Mouse (Mus musculus): ENCODE measurements around the gene Gm4969. TPM values are rescaled to one million over a fixed set of nuclear protein-coding genes. Genes with fewer than 3 reads are reported as not detected.

Gm4969 gene
- polyA plus RNA-seq (2014; fragmentation: Illumina TruSeq; extraction: RNeasy Lipid Tissue Mini Kit (QIAGEN cat#74804); ENCODE audit: low replicate concordance) = not detected

GRCm38 (mm10) chr7:19118028-19118771 is at the start of gene Gm4969:
Gene Gm4969 (minus strand): TSS chr7:19118368.

GRCm38 (mm10) chr7:19165656-19166423 is 47.7 kb upstream of the Gm4969 start, which contains the start of gene Gipr:
Gene Gipr (minus strand): TSS chr7:19166127.

GRCm38 (mm10) chr7:19149626-19150025 is 31.5 kb upstream of the Gm4969 start, which contains the start of gene Snrpd2:
Gene Snrpd2 (plus strand): TSS chr7:19149722.

GRCm38 (mm10) chr7:19148875-19149541 is 30.8 kb upstream of the Gm4969 start, which contains the start of gene Qpctl:
Gene Qpctl (minus strand): TSS chr7:19149291.

GRCm38 (mm10) chr7:19119631-19120429 is 1.7 kb upstream of the Gm4969 start, which contains the start of gene Fbxo46:
Gene Fbxo46 (plus strand): TSS chr7:19119859.

GRCm38 (mm10) chr7:19094471-19094825 is 23.7 kb downstream of the Gm4969 start, which contains the start of gene Six5:
Gene Six5 (plus strand): TSS chr7:19094594.

GRCm38 (mm10) chr7:19083701-19084100 is 34.5 kb downstream of the Gm4969 start, which contains the start of gene Dmpk:
Gene Dmpk (plus strand): TSS chr7:19083849.

GRCm38 (mm10) chr7:19075723-19076585 is 42.2 kb downstream of the Gm4969 start, which contains the start of gene Dmwd:
Gene Dmwd (plus strand): TSS chr7:19076227.

GRCm38 (mm10) chr7:19054047-19054776 is 64.0 kb downstream of the Gm4969 start, which contains the start of gene Rsph6a:
Gene Rsph6a (plus strand): TSS chr7:19054690.

Other genes with a start within 250 kb of the Gm4969 start
- not detected for gene Pglyrp1, start 247.0 kb downstream of the Gm4969 start, polyA plus RNA-seq (2014; fragmentation: Illumina TruSeq; extraction: RNeasy Lipid Tissue Mini Kit (QIAGEN cat#74804); ENCODE audit: low replicate concordance)
- gene Ccdc61, start 208.0 kb downstream of the Gm4969 start, polyA plus RNA-seq (2014; fragmentation: Illumina TruSeq; extraction: RNeasy Lipid Tissue Mini Kit (QIAGEN cat#74804); ENCODE audit: low replicate concordance) = 0.71 TPM
- gene Nova2, start 192.5 kb downstream of the Gm4969 start, polyA plus RNA-seq (2014; fragmentation: Illumina TruSeq; extraction: RNeasy Lipid Tissue Mini Kit (QIAGEN cat#74804); ENCODE audit: low replicate concordance) = 0.07 TPM
- gene Nanos2, start 131.0 kb downstream of the Gm4969 start, polyA plus RNA-seq (2014; fragmentation: Illumina TruSeq; extraction: RNeasy Lipid Tissue Mini Kit (QIAGEN cat#74804); ENCODE audit: low replicate concordance) = not detected
- not detected for gene Mypop, start 127.1 kb downstream of the Gm4969 start, polyA plus RNA-seq (2014; fragmentation: Illumina TruSeq; extraction: RNeasy Lipid Tissue Mini Kit (QIAGEN cat#74804); ENCODE audit: low replicate concordance)
- gene Irf2bp1, start 114.3 kb downstream of the Gm4969 start, polyA plus RNA-seq (2014; fragmentation: Illumina TruSeq; extraction: RNeasy Lipid Tissue Mini Kit (QIAGEN cat#74804); ENCODE audit: low replicate concordance) = 0.52 TPM
- 4.9 TPM for gene Foxa3, start 94.8 kb downstream of the Gm4969 start, polyA plus RNA-seq (2014; fragmentation: Illumina TruSeq; extraction: RNeasy Lipid Tissue Mini Kit (QIAGEN cat#74804); ENCODE audit: low replicate concordance)
- 1.7 TPM for gene Sympk, start 94.0 kb downstream of the Gm4969 start, polyA plus RNA-seq (2014; fragmentation: Illumina TruSeq; extraction: RNeasy Lipid Tissue Mini Kit (QIAGEN cat#74804); ENCODE audit: low replicate concordance)
- not detected for gene Rsph6a, start 63.7 kb downstream of the Gm4969 start, polyA plus RNA-seq (2014; fragmentation: Illumina TruSeq; extraction: RNeasy Lipid Tissue Mini Kit (QIAGEN cat#74804); ENCODE audit: low replicate concordance)
- not detected for gene Dmwd, start 42.1 kb downstream of the Gm4969 start, polyA plus RNA-seq (2014; fragmentation: Illumina TruSeq; extraction: RNeasy Lipid Tissue Mini Kit (QIAGEN cat#74804); ENCODE audit: low replicate concordance)
- 1.3 TPM for gene Dmpk, start 34.5 kb downstream of the Gm4969 start, polyA plus RNA-seq (2014; fragmentation: Illumina TruSeq; extraction: RNeasy Lipid Tissue Mini Kit (QIAGEN cat#74804); ENCODE audit: low replicate concordance)
- 0.33 TPM for gene Six5, start 23.8 kb downstream of the Gm4969 start, polyA plus RNA-seq (2014; fragmentation: Illumina TruSeq; extraction: RNeasy Lipid Tissue Mini Kit (QIAGEN cat#74804); ENCODE audit: low replicate concordance)
- gene Fbxo46, start 1.5 kb upstream of the Gm4969 start, polyA plus RNA-seq (2014; fragmentation: Illumina TruSeq; extraction: RNeasy Lipid Tissue Mini Kit (QIAGEN cat#74804); ENCODE audit: low replicate concordance) = 0.48 TPM
- 2.7 TPM for gene Qpctl, start 30.9 kb upstream of the Gm4969 start, polyA plus RNA-seq (2014; fragmentation: Illumina TruSeq; extraction: RNeasy Lipid Tissue Mini Kit (QIAGEN cat#74804); ENCODE audit: low replicate concordance)
- gene Snrpd2, start 31.4 kb upstream of the Gm4969 start, polyA plus RNA-seq (2014; fragmentation: Illumina TruSeq; extraction: RNeasy Lipid Tissue Mini Kit (QIAGEN cat#74804); ENCODE audit: low replicate concordance) = 1.3 TPM
- gene Gipr, start 47.8 kb upstream of the Gm4969 start, polyA plus RNA-seq (2014; fragmentation: Illumina TruSeq; extraction: RNeasy Lipid Tissue Mini Kit (QIAGEN cat#74804); ENCODE audit: low replicate concordance) = 0.22 TPM
- not detected for gene Eml2, start 58.1 kb upstream of the Gm4969 start, polyA plus RNA-seq (2014; fragmentation: Illumina TruSeq; extraction: RNeasy Lipid Tissue Mini Kit (QIAGEN cat#74804); ENCODE audit: low replicate concordance)
- 1.4 TPM for gene Gpr4, start 94.2 kb upstream of the Gm4969 start, polyA plus RNA-seq (2014; fragmentation: Illumina TruSeq; extraction: RNeasy Lipid Tissue Mini Kit (QIAGEN cat#74804); ENCODE audit: low replicate concordance)
- 6.8 TPM for gene Opa3, start 110.0 kb upstream of the Gm4969 start, polyA plus RNA-seq (2014; fragmentation: Illumina TruSeq; extraction: RNeasy Lipid Tissue Mini Kit (QIAGEN cat#74804); ENCODE audit: low replicate concordance)
- 48.9 TPM for gene Vasp, start 153.4 kb upstream of the Gm4969 start, polyA plus RNA-seq (2014; fragmentation: Illumina TruSeq; extraction: RNeasy Lipid Tissue Mini Kit (QIAGEN cat#74804); ENCODE audit: low replicate concordance)
- 4.2 TPM for gene Ppm1n, start 161.7 kb upstream of the Gm4969 start, polyA plus RNA-seq (2014; fragmentation: Illumina TruSeq; extraction: RNeasy Lipid Tissue Mini Kit (QIAGEN cat#74804); ENCODE audit: low replicate concordance)
- not detected for gene Rtn2, start 164.3 kb upstream of the Gm4969 start, polyA plus RNA-seq (2014; fragmentation: Illumina TruSeq; extraction: RNeasy Lipid Tissue Mini Kit (QIAGEN cat#74804); ENCODE audit: low replicate concordance)
- gene Fosb, start 191.7 kb upstream of the Gm4969 start, polyA plus RNA-seq (2014; fragmentation: Illumina TruSeq; extraction: RNeasy Lipid Tissue Mini Kit (QIAGEN cat#74804); ENCODE audit: low replicate concordance) = 0.67 TPM
- gene Ercc1, start 226.4 kb upstream of the Gm4969 start, polyA plus RNA-seq (2014; fragmentation: Illumina TruSeq; extraction: RNeasy Lipid Tissue Mini Kit (QIAGEN cat#74804); ENCODE audit: low replicate concordance) = not detected
- 0.26 TPM for gene Cd3eap, start 241.1 kb upstream of the Gm4969 start, polyA plus RNA-seq (2014; fragmentation: Illumina TruSeq; extraction: RNeasy Lipid Tissue Mini Kit (QIAGEN cat#74804); ENCODE audit: low replicate concordance)
- not detected for gene Ppp1r13l, start 241.4 kb upstream of the Gm4969 start, polyA plus RNA-seq (2014; fragmentation: Illumina TruSeq; extraction: RNeasy Lipid Tissue Mini Kit (QIAGEN cat#74804); ENCODE audit: low replicate concordance)